Mouse (Mus musculus): ENCODE measurements at regions not wholly inside any gene's neighbourhood (a gene's known extent, or its start where the extent isn't known, plus 50 kb on each side); places are given as distances from the start of the nearest gene placed in this dataset.

GRCm38 (mm10) chr11:94882687-94883383, 53.2 kb upstream of the Col1a1 start:
- DNase-seq, result no peak

GRCm38 (mm10) chr11:94881982-94882686, 53.9 kb upstream of the Col1a1 start:
- DNase-seq, result no peak

- DNase-seq, result no peak
These were observed 54.9 kb upstream of the Col1a1 start for GRCm38 (mm10) chr11:94880896-94881840.

- no peak for DNase-seq
These were observed 59.3 kb upstream of the Col1a1 start for GRCm38 (mm10) chr11:94876707-94877106.

GRCm38 (mm10) chr11:94875026-94875425, 61.0 kb upstream of the Col1a1 start:
- DNase-seq, result no peak

- no peak for DNase-seq
These were observed 61.9 kb upstream of the Col1a1 start for GRCm38 (mm10) chr11:94874155-94874561.

GRCm38 (mm10) chr11:94873693-94874092, 62.3 kb upstream of the Col1a1 start:
- no peak for DNase-seq

GRCm38 (mm10) chr11:94872921-94873320, 63.1 kb upstream of the Col1a1 start:
- DNase-seq, result peak; percentile 19 to 30

GRCm38 (mm10) chr11:94870341-94870740, 65.7 kb upstream of the Col1a1 start:
- peak; percentile 60 to 70 for DNase-seq

- peak; percentile 23 to 36 for DNase-seq
These were observed 66.2 kb upstream of the Col1a1 start for GRCm38 (mm10) chr11:94869866-94870265.

GRCm38 (mm10) chr11:94866176-94866967, 69.7 kb upstream of the Col1a1 start:
- peak; percentile 84 to 90 for DNase-seq

- no peak for DNase-seq
These were observed 67.6 kb upstream of the Tmem92 start for GRCm38 (mm10) chr11:94850129-94850528.

- DNase-seq, result no peak
These were observed 56.6 kb upstream of the Tmem92 start for GRCm38 (mm10) chr11:94839133-94839532.

- DNase-seq, result no peak
These were observed 55.6 kb upstream of the Tmem92 start for GRCm38 (mm10) chr11:94838140-94838539.

GRCm38 (mm10) chr11:94836347-94836746, 53.8 kb upstream of the Tmem92 start:
- DNase-seq, result no peak

- DNase-seq, result peak; percentile 65 to 82
These were observed 49.9 kb upstream of the Tmem92 start for GRCm38 (mm10) chr11:94832246-94832985.
